Mouse (Mus musculus): ENCODE measurements at regions not wholly inside any gene's neighbourhood (a gene's known extent, or its start where the extent isn't known, plus 50 kb on each side); places are given as distances from the start of the nearest gene placed in this dataset.
"Not testable (repeated sequence)": the region's sequence is repeated elsewhere in the genome, so short reads cannot be mapped to it uniquely, and the experiment has no call there.

DNA sequence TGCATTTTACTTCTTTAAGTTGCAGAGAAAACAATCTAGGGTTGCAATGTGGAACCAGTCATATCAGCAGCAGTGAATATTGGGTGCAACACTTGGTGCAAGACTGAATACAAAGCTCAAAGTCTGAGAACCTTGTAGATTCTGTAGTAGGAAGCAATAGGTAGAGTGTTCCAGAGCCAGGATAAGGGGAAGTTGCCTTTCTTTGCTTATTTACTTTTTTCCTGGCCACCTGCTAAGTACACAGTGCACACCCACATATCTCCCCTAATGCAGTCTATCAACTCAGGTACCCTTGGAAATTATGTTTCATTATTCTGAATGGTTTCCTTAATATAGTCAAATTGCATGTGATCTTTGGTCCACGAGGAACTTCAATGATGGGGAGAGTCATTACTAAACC lies 464.9 kb downstream of the Inhba start:
- DNase-seq (ENCODE audit: low read depth in 1 of 2, low spot score in 2 of 2), result no peak

DNA sequence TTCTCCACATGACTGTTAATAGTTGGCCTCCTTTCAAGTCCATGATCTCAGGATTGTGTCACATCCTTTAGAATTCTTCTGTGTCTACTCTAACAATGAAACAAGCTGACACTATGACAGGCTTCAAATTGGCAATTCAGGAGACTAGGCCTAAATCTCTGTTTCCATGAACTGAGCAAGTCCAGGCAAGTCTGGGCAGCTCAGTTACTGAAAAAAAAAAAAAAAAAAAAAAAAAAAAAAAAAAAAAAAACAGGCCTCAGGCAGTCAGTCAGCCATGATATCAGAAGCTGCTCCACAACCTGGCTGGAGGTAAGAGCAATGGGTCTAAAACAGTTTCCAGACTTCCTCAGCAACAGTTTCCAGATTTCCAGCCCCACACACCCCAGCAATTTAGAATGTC lies 475.6 kb downstream of the Inhba start:
- DNase-seq (ENCODE audit: low read depth in 1 of 2, low spot score in 2 of 2), result no peak

DNA sequence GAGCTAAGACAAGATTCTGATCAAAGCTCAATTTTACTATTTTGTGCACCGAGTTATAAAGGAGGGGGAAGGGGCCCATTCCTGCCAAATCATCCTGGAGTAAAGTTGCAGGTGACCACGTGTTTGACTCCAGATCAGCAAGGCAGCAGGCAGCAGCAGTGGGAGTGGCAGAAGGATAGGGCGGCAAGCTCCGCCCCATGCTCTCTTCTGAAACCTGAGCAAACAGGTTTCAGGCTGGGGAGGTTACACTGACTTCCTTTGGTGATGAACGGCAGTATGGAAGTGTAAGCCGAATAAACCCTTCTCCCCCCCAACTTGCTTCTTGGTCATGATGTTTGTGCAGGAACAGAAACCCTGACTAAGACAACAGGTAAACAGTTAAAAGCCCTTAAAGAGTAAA lies 479.0 kb downstream of the Inhba start:
- not testable (repeated sequence) for DNase-seq (ENCODE audit: low read depth in 1 of 2, low spot score in 2 of 2)

DNA sequence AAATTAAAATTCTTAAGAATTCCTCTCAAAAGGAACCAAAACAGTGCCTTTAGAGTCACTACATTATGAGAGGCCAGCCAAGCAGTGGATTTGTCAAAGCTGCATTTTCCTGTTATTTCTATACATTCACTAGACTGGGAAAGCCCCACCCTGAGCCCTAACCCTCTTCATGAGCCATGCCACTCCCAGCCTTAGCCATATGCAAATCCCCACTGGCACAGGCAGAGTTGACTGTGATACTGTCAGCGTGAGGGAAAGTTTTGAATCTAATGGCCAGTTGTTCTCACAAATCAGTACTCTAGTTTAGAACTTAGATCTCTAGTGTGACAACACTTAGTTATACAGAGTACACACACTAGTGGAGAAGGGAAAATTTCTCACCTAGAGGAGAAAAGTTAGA lies 486.4 kb downstream of the Inhba start:
- no peak for DNase-seq (ENCODE audit: low read depth in 1 of 2, low spot score in 2 of 2)

DNA sequence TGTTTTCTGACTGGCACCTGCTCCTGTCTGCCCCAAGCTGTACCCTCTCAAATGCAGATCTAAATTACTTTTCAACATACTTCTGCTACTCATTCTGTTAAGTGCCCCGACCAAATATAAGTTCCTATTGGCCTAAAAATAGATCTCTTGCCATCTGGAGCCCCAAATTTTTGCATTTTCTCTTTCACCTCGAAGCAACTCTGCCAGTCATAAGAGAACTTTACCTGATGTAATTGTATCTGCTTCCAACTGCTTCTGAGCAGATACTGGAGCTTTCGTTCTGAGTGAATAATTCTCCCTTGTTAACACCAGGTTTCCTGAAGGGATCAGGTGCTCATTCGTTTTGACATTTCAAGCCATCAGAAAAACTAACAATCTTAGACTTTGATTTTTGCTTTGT lies 501.2 kb downstream of the Inhba start:
- DNase-seq (ENCODE audit: low read depth in 1 of 2, low spot score in 2 of 2), result no peak

DNA sequence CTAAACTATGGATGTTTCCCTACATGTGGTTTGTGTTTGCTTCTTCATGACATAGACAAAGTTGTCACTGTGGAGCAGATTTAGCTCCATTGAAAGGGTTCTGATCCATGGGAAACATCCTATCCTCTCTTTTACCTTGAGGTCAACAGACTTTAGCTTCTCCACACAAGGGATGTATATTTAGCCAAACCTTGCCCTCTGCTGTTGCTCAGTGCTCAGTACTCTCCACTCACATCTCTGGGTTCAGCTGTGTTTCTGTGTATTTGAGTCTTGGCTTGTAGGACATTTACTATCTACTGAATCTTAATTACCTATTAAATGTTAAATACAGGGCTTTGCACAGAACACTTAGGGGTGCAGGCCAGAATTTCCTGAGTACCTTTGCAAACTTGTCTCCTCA lies 503.5 kb downstream of the Inhba start:
- no peak for DNase-seq (ENCODE audit: low read depth in 1 of 2, low spot score in 2 of 2)

DNA sequence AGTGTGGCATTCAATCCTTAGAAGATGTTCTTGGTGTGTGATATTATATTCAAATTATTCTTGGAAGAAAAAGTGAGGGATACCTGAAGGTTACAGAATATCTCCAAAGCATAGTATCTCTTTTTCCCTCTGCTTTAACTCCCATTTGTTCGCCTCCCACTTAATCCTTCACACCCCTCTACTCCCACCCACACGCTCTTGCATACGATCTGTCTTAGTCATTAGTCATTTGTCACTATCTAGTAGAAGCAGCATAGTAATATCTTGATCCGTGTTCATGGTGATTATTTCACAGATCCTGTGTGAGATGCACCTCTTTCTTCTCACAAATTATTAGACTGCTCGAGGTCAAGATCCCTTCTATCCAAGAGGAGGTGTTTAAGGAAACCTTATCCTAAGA lies 517.4 kb downstream of the Inhba start:
- DNase-seq (ENCODE audit: low read depth in 1 of 2, low spot score in 2 of 2), result no peak

DNA sequence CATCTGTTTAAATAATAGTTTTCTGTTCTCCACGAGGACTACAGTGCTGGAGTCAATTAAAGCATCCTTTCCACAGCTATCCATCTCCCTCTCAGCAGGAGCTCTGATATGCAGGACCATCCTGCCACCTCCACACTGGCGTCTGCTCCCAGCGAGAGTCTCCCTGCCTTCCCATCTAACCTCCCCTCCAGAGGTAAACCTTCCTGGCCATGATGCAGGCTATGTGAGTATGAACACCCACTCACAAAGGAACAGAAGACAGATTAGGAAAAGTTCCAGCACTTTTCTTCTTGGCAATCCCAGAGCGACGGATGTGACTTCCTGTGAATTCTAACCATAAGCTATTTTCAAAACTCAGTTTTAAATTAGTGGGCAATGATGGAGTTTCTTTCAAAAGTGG lies 532.1 kb downstream of the Inhba start:
- no peak for DNase-seq (ENCODE audit: low read depth in 1 of 2, low spot score in 2 of 2)

DNA sequence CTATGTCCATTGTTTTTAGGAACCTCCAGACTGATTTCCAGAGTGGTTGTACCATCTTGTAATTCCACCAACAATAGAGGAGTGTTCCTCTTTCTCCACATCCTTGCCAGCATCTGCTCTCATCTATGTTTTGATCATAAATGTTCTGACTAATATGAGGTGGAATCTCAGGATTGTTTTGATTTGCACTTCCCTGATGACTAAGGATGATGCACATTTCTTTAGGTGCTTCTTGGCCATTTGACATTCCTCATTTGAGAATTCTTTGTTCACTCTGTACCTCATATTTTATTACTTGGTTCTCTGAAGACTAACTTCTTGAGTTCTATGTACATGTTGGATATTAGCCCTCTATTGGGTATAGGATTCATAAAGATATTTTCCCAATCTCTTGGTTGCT lies 538.4 kb downstream of the Inhba start:
- no peak for DNase-seq (ENCODE audit: low read depth in 1 of 2, low spot score in 2 of 2)

DNA sequence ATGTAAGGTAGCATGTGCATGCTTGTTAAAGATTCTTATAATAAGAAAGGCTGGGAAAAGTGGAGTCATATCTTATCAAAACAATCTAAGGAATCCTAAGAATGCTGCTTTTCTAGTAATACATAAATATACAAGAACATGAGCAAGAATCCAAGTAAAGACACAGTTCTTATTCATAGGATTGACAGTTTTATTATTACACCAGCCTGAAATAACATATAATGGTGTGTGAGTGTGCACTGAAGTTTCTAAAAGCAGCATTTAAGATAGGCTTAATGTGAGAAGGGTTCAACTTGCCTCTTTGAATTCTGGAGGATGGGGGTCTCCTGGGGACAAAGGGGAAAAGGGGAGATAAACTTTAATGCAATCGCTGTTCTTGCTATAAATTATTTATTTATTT lies 553.3 kb downstream of the Inhba start:
- no peak for DNase-seq (ENCODE audit: low read depth in 1 of 2, low spot score in 2 of 2)

DNA sequence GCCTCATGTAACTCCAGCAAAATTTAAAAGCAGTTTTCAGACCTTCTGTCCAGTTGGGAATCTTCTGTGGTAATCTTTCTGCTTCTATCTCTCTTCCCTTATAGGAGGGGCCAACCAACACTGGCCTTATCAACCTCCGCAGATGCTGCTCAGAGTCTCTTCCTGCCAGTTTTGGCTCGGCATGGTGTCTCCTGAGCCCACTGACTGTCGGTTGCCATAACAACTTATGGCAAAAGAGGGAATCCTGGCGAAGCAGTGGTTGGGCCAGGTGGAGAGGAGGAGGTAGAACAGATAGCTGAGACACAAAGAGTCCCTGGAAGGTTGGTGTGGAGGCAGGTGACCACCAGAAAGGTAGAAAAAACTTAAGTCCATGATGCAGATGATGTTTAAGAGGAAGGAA lies 562.4 kb downstream of the Inhba start:
- no peak for DNase-seq (ENCODE audit: low read depth in 1 of 2, low spot score in 2 of 2)

DNA sequence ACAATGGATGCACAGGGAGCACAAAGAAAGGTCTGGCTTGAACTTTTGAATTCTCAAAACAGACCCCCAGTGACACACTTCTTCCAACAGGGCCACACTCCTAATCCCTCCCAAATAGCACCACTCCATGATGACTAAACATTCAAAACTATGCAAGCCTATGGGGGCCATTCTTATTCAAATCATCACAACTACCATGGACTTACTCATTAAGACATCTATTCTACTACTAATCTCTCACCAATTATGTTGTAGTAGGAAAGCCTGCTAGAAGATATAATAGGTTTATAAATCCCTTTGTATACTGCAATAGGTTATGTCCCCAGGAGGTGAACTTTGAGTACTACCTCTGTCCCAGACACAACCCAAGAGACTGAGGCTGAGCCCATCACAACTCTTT lies 574.6 kb downstream of the Inhba start:
- no peak for DNase-seq (ENCODE audit: low read depth in 1 of 2, low spot score in 2 of 2)

DNA sequence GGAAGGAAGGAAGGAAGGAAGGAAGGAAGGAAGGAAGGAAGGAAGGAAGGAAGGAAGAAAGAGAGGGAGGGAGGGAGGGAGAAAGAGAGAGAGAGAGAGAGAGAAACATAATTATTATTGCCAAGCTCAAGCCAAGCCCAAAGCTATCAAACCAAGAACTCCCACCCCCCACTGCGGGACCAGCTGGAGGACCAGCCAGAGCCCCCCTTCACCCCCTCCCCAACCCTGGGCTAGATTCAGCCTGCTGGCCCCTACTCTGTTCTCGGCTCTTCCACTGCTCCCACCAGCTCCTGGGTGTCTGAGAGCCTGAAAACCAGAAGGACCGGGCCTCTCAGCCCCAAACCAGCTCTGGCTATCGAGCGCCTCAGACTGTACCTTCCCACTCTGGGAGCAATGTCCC lies 608.1 kb downstream of the Inhba start:
- DNase-seq (ENCODE audit: low read depth in 1 of 2, low spot score in 2 of 2), result no peak

DNA sequence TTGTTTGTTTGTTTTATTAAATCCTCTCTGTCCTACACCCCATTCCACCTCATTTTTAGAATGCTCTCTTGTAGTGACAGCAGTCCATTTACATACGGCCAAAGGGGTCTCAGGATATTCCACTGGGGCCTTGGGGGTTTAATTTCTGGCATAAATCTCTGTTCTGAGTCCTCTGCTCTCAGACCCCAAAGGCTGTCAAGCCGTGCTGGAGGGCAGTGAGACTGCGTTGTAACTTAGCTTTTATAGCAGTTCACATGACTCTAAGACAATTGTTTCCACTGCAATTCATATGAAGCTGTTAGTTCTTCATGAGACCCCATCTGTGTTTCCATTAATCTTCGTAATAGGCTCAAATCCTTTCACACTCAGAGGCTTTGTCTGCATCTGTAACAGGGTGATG lies 614.9 kb downstream of the Inhba start:
- DNase-seq (ENCODE audit: low read depth in 1 of 2, low spot score in 2 of 2), result no peak

DNA sequence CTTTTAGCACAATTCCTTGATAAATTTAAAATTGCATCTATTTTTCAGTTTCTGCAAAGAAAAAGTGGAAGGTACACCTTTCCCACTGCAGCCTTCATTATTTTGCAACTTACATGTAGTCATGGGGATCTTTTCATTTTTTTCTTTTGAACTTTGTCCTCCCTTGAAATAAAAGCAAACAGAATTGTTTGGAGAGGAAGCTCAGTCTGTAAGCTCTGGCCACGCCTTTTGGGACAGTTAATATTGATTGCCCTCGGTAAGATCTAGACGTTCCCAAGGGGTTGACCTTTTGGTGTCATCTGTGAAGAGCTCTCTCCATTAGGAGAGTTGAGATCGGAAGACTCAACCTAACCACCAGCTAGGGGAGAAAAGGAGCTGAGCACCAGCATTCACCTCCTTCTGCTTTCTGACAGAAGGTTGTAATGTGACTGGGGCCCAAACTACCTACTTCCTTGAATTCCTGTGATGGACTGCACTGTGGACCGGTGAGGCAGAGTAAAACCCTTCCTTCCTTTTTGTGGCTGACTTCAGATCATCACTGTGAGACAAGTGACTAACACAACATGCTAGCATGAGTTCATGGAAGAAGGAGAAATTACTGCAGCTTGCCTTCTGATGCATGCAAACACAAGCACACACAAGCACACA lies 621.9 kb downstream of the Inhba start:
- DNase-seq (ENCODE audit: low read depth in 1 of 2, low spot score in 2 of 2), result no peak

DNA sequence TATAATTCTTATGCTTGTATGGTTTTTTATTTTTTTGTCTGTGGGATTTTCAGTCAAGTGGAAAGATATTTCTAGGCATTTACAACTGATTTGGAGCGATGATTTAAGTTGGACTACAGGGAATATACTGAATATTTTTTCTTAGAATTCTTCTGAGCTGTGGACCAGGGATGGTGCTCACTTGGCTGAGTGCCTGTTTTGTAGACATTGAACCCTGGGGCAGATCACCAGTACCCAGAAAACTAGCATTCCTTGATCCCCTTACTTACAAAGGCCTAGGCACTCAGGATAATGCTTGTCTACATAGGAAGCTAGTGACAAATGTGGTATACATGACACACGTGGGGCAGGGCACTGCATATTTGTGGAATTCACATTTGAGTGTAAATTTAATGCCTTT lies 624.6 kb downstream of the Inhba start:
- no peak for DNase-seq (ENCODE audit: low read depth in 1 of 2, low spot score in 2 of 2)

DNA sequence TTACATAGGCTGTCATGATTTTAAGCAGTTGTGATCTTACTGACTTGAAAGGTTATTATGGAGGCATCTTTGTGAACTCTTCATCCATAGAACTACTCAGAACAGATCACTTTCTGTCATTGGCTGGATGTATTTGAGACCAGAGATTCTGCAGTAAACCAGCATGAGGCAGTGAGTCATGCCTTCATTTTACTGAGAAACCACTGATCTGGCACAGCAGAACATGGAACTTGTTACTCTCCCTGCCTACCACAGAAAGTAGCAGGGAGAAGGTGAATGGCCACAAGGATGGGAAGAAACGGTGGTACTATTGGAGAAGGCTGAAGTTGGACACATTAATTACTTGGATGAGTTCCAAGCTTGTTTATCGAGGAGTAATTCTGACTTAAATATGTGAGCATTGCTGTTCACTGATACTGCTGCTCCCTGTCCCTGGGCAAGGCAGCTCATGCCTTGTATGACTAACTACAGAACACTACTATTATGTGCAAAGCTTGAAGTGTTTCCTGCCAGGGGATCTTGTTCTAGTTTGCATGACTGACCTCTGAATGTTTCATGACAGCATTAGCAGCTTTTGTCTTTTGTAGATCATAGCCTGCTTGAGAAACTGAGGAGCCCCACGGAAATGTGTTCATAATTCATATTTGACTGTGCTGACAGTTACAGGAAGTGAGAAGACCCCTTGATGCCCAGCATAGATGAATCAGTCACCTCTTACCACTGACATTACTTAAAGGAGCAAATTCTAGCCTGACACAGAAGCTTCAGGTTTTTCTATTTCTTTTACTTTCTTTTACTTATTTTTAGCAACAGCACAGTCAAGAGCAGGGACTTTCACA lies 630.2 kb downstream of the Inhba start:
- DNase-seq (ENCODE audit: low read depth in 1 of 2, low spot score in 2 of 2), result no peak

DNA sequence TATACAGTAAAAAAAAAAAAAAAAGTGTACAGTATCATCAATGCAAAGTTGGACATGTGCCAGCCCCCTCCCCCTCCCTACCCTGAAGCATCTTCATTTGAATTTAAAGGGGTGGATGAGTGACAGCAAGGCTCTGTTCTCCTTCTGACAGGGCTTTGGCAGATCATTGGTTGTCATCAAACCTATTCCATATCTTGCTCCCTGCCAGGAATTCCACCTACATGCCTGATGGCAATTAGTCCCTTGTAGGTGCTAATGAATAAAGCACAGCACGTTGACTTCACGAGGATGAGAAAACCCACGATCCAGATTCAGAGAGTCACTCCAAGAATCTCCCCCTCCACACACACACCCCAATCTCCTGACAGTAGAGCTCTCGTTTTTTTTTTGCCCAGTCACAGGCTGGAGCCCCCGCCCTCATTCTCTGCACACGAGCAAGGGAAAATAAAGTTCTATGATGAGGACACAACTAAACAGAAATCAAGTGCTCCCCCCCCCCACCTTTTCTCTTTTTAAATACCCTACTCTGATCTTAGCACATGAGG lies 630.9 kb downstream of the Inhba start:
- DNase-seq (ENCODE audit: low read depth in 1 of 2, low spot score in 2 of 2), result no peak

DNA sequence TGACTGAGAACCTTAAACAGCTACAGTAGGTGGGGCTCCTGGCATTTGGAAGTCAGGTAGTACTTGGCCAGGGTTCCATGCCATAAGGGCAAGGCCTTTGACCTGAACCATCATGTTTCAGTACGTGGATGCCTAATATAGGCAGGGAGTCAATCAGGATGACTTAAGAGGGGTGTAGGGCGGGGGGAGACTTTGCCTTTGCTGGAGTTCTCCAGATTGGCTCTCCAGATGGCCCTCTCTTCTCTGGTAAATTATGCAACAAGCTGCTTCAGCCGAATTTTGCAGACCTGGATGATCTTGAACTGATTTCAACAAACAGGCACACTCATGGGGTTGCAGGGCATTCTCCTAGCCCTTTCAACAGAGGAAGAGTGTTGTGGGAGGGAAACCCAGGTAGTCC lies 633.7 kb downstream of the Inhba start:
- DNase-seq (ENCODE audit: low read depth in 1 of 2, low spot score in 2 of 2), result no peak

DNA sequence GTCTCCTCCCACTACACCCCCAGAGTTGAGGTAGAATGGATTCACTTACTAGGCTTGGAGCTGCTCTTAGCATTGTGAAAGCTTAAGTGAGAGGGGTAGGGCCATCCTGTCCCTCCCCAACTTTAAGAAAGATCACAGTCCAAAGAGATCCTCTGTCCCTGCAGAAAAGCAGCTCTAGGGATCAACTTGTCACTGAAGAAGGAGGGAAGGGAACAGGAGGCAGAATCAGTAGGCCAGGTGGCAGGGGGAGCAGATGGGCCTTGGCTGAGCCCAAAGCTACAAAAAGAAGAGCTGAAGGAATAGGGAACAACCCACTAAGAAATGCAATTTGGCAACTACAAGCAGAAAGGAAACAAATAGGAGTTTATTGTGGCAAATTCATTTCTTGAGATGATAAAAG lies 634.4 kb downstream of the Inhba start:
- no peak for DNase-seq (ENCODE audit: low read depth in 1 of 2, low spot score in 2 of 2)

DNA sequence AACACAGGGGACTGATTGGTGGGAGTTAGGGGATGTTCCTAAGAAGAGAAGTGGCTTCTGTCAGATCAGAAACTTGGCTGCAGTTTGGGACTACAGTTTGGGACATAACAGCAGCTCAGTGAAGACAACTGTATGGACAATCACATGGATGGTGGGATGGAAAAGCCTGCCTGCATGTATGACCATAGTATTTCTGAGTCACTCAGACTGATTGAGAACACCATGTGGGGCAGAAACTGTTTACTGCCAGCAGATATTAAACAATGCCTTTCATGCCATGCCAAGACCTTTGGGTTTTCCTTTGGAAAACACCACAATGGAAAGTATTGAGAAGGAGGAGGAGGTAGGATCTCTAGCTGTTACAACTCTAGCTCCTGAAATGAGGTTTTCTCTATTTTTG lies 635.0 kb downstream of the Inhba start:
- DNase-seq (ENCODE audit: low read depth in 1 of 2, low spot score in 2 of 2), result no peak

DNA sequence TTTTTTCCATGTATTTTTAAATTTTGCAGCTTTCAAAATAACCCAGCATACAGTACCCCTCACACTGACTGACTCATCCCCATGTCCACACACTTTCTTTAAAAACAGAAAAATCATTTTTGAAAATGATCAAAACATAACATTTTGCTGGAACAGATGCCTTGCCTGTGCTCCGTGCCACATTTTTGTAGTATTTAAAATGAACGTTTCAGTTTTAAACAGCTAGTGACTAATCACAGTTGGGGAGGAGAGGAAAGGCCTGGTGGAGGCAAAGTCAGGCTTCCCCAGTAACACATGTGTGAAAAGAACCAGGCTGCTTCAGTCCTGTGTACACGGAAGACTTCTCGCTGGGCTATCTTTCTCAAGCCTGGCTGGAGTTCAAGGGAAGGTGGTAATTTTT lies 644.5 kb downstream of the Inhba start:
- no peak for DNase-seq (ENCODE audit: low read depth in 1 of 2, low spot score in 2 of 2)

DNA sequence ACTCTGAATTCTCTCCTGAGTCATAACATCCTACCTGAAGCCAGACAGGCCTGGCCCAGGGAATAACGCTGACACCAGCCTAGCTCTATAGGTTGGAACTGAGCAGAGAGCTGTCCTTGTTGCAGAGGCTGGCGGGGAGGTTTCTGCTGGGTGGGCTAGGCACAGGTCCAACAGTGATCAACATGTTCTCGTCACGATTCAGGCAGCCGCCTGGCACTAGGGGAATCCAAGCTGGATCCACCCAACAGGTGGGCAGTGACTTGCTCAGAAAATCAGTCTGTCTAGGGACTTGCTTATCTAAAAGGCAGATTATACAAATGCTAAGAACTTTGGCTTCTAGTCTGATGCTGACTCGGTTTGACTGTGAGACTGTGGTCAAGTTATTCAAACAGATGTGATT lies 648.2 kb downstream of the Inhba start:
- DNase-seq (ENCODE audit: low read depth in 1 of 2, low spot score in 2 of 2), result no peak
